Mouse (Mus musculus) Patski (cell line): Measurements from ENCODE around the gene Tbcd. TPM values are rescaled to one million over a fixed set of nuclear protein-coding genes. Genes with fewer than 3 reads are reported as not detected.
A peak's percentile ranks its signal among the peaks of the same experiment; 100 is the strongest.
"Not testable (repeated sequence)": the region's sequence is repeated elsewhere in the genome, so short reads cannot be mapped to it uniquely, and the experiment has no call there.

ENCODE experiments used
- ATAC-seq: fragments of 100-300 bp; one replicate; pipeline ENCODE4 v1.8.0; 2021
- CTCF ChIA-PET: fragments of 350-600 bp; sonication (Branson Sonifier 250); formaldehyde crosslinking; loops from one replicate; lab custom pipeline; 2022; ENCODE audit warnings: inconsistent platforms; lab: Charles Lee
- POLR2A ChIA-PET: fragments of 350-600 bp; sonication (Branson Sonifier 250); formaldehyde crosslinking; loops from one replicate; lab custom pipeline; 2022; ENCODE audit warnings: antibody characterized with exemption, inconsistent platforms; lab: Charles Lee
- DNase-seq: peaks from one replicate; pipeline ENCODE4 v3.0.0-alpha.2; 2011; ENCODE audit warnings: low read depth, low spot score
- H3K27me3 ChIP-seq: fragments of 371-371 bp; one replicate; pipeline ENCODE4 v1.5.1; 2021
- CTCF ChIP-seq: fragments of 100-300 bp; IDR thresholded peaks from one replicate; pipeline ENCODE4 v1.5.1; 2021
- in situ Hi-C: fragments of 300-500 bp; cut with MboI; formaldehyde crosslinking; loops from 3 replicates; pipeline ENCODE4 v1.11.1; 2018; ENCODE audit warnings: low pct_unique_long_range_greater_than_20kb, mixed read lengths
- polyA plus RNA-seq: library from polyadenylated mRNA; unstranded; gene quantifications from one replicate; pipeline ENCODE4 v1.2.3, GENCODE M21; 2021

The Tbcd gene
- polyA plus RNA-seq, 1 experiment from 2014 or later: 57.5 TPM

DNA sequence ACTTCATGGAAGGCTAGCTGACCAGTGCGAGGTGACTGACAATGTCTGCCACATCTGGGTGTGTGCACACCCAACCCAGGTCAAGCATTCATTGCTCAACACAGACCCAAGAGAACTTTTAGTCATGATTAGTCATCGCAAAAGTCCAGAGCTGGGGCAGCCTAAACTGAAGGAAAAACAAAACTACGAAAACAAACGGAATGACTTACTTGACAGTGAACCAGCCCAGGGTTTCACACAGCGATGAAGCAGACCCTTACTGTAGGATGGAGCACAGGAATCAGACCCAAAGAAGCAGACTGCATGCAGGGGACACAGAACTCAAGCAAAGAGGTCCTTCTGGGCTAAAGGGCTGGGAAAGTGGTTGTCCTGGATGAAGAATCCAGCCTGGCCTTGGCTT is 200.2 kb downstream of the Tbcd start:
- DNase-seq (no peak), ATAC-seq (peak; percentile 58)
- no peaks in the 10 kb centered on the region for H3K27me3 ChIP-seq
- ChIA-PET CTCF (interaction anchor here (0.9 kb wide), 1 partner anchor 14 kb away, joined by 3 read pairs; no protein-coding TSS in a partner anchor), POLR2A (no interaction called here)
- TF ChIP-seq CTCF: no peak
- in situ Hi-C loops: no loop called here

DNA sequence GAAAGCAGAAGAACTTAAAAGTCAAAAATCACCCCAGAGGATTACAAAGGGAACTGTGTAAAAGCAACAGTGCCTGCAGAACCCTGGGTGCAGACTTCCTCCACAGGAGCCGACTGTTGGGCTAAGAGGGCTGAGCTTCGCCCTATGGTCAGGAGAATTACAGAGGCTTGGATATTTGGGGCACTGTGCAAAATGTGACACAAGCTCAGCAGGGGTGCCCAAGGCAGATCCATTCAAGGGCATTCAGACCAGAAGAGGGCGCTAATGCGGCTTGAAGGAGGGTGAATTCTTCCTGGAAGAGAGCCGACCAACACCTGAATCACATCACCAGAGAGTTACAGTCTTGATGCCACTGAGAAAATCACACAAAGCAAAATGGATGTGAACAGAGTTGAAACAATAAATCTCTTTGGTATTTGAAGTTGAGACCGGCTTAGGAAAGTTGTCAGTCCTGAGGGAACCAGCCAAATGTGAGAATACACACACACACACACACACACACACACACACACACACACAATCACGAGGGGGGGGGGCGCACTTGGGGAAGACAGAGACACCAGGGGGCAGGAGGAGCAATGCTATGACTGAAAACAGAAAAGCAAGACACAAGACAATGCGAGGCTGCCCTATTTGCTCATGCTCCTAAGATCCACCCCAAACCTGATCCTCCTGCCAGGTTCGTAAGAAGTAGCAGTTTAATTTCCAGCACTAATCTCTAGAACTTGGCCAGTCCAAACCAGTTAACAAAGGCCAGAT is 201.0 kb downstream of the Tbcd start:
- H3K27me3 ChIP-seq: no peaks in the 10 kb centered on the region
- no peak for DNase-seq
- peak; percentile 78 for TF ChIP-seq CTCF
- no peak for ATAC-seq
- in situ Hi-C loops: no loop called here
- POLR2A ChIA-PET: no interaction called here
- CTCF ChIA-PET: no interaction called here

- H3K27me3 ChIP-seq: no peaks in the 10 kb centered on the region
- POLR2A ChIA-PET: no interaction called here
- no peak for ATAC-seq
- no peak for DNase-seq
- CTCF ChIA-PET: interaction anchor here (1.4 kb wide), 1 partner anchor 14 kb away, joined by 4 read pairs; no protein-coding TSS in a partner anchor
- in situ Hi-C loops: no loop called here
- no peak for TF ChIP-seq CTCF
Measured at GRCm38 (mm10) chr11:121653631-121654030, 201.9 kb downstream of the Tbcd start.

- no peak for DNase-seq
- no peak for ATAC-seq
- no peak for TF ChIP-seq CTCF
- in situ Hi-C loops: no loop called here
- no peaks in the 10 kb centered on the region for H3K27me3 ChIP-seq
- ChIA-PET POLR2A (no interaction called here), CTCF (interaction anchor here (1.4 kb wide), 1 partner anchor 13 kb away, joined by 4 read pairs; no protein-coding TSS in a partner anchor)
Measured at GRCm38 (mm10) chr11:121654406-121654945, 202.7 kb downstream of the Tbcd start.

GRCm38 (mm10) chr11:121655166-121655806 is 203.5 kb downstream of the Tbcd start:
- ChIA-PET CTCF (no interaction called here), POLR2A (no interaction called here)
- DNase-seq (no peak), ATAC-seq (no peak)
- no peaks in the 10 kb centered on the region for H3K27me3 ChIP-seq
- TF ChIP-seq CTCF: no peak
- in situ Hi-C loops: no loop called here

DNA sequence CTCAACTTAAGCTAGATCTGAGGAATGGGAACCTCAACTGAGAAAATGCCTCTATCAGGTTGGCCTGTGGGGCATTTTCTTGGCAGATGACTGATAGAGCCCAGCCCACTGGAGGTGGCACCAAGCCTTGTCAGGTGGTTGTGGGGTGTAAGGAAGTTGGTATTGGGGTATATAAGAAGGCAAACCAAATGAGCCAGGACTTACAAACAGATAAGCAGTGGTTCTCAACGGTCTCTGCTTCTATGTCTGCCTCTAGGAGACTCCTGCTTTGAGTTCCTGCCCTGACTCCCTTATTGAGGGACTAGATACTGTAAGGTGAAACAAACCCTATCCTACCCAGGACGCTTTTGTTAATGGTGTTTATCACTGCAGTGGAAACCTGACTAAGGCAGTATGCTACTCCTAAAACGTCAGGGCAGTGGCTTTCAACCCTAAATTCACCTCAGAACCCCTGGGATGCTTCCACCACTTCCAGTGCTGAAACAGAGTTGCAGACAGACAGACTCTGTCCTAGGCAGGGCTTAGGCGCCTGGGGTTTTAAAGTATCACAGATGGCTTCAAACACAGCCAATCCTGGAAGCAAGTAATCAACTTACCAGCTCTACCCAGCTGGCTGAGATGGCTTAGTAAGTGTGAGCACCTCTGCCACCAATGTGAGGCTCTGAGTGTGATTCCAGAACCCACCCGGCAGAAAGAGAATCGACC is 204.2 kb downstream of the Tbcd start:
- in situ Hi-C loops: no loop called here

GRCm38 (mm10) chr11:121658151-121658550 is 206.4 kb downstream of the Tbcd start:
- CTCF ChIA-PET: no interaction called here
- no peak for ATAC-seq
- in situ Hi-C loops: no loop called here
- TF ChIP-seq CTCF: no peak
- POLR2A ChIA-PET: no interaction called here
- DNase-seq: no peak
- H3K27me3 ChIP-seq: no peaks in the 10 kb centered on the region

More for the DNA sequence above, 204.2 kb downstream of the Tbcd start:
- ChIA-PET CTCF (no interaction called here), POLR2A (no interaction called here)
- DNase-seq: no peak
- no peaks in the 10 kb centered on the region for H3K27me3 ChIP-seq
- ATAC-seq: no peak
- no peak for TF ChIP-seq CTCF

DNA sequence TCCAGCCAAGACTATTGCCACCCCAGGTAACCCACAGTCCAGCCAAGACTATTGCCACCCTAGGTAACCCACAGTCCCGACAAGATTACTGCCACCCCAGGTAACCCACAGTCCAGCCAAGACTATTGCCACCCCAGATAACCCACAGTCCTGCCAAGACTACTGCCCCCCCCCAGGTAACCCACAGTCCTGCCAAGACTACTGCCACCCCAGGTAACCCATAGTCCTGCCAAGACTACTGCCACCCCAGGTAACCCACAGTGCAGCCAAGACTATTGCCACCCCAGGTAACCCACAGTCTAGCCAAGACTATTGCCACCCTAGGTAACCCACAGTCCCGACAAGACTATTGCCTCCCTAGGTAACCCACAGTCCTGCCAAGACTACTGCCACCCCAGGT is 208.9 kb downstream of the Tbcd start:
- POLR2A ChIA-PET, ATAC-seq, DNase-seq, H3K27me3 ChIP-seq, in situ Hi-C loops: not testable (repeated sequence)
- CTCF ChIA-PET: interaction anchor here (1.6 kb wide), 1 partner anchor 78 kb away, joined by 3 read pairs; no protein-coding TSS in a partner anchor

GRCm38 (mm10) chr11:121661116-121661515 is 209.4 kb downstream of the Tbcd start:
- POLR2A ChIA-PET: no interaction called here
- in situ Hi-C loops: no loop called here
- no peak for DNase-seq
- ATAC-seq: no peak
- no peaks in the 10 kb centered on the region for H3K27me3 ChIP-seq
- TF ChIP-seq CTCF: no peak
- CTCF ChIA-PET: no interaction called here

Other genes with a start within 250 kb of the Tbcd start
- gene Hexdc, start 247.5 kb upstream of the Tbcd start, polyA plus RNA-seq: 16.5 TPM
- gene Ogfod3, start 247.2 kb upstream of the Tbcd start, polyA plus RNA-seq: 15.2 TPM
- gene Cybc1, start 222.6 kb upstream of the Tbcd start, polyA plus RNA-seq: 33.3 TPM
- gene Narf, start 214.7 kb upstream of the Tbcd start, polyA plus RNA-seq: 26.3 TPM
- gene Foxk2, start 192.0 kb upstream of the Tbcd start, polyA plus RNA-seq: 50.5 TPM
- gene Wdr45b, start 97.5 kb upstream of the Tbcd start, polyA plus RNA-seq: 74.1 TPM
- gene Rab40b, start 63.7 kb upstream of the Tbcd start, polyA plus RNA-seq: 0.55 TPM
- gene Fn3krp, start 30.5 kb upstream of the Tbcd start, polyA plus RNA-seq: 13.3 TPM
- 5.5 TPM for gene Fn3k, start 17.0 kb upstream of the Tbcd start, polyA plus RNA-seq
- not detected for gene Zfp750, start 67.4 kb downstream of the Tbcd start, polyA plus RNA-seq
- gene B3gntl1, start 221.2 kb downstream of the Tbcd start, polyA plus RNA-seq: 9.4 TPM
- gene Metrnl, start 249.6 kb downstream of the Tbcd start, polyA plus RNA-seq: 89.5 TPM